Mouse (Mus musculus) lung, adult 2 months (tissue): ENCODE measurements around the gene Kif26b.

Experiments used
- CTCF ChIP-seq: fragments of 200-500 bp; IDR thresholded peaks from 2 replicates; pipeline ENCODE4 v1.5.1; 2011; ENCODE audit warnings: mild to moderate bottlenecking, low read length, control low read depth; ENCODE audit not compliant: insufficient read depth
- POLR2A ChIP-seq: fragments of 200-500 bp; IDR thresholded peaks from 2 replicates; pipeline ENCODE4 v1.6.1; 2011; ENCODE audit warnings: low read depth, mild to moderate bottlenecking, control low read depth, low read length, borderline replicate concordance; ENCODE audit errors: extremely low read depth

DNA sequence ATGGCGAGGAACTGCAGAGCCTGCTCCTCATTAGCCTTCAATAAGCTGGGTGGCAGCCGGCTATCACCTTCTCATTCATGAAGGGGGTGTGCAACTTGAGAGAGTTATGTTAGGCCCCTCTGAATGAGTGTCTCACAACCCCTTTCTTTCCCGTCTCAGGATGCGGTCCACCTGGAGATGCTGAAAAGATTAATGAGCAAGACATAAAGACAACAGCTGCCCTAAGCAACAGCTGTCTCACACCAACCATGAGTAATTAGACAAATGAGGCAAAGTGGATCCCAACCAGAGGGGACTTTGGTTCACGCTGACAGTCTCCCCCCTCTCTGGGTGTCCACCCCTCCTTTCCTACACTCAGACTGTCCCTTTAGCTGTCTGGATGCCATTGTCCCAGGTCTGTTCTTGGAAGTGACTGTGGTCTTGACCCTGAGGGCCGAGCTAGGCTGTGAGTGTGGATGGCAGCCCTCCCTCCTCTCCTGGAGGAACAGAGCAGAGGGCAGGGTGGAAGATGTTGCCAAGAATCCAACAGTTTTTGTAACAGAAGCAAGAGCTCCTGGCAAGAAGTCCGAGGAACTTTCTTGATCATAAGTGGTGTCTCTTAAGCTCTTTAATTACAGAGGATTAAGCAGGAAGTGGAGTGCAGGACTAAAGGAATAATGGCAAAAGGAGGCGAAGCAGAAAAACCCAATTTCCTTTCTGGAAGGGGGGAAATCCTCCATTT, 331.9 kb downstream of the Kif26b start:
- no peak for TF ChIP-seq POLR2A
- TF ChIP-seq CTCF = no peak
